In genomic region chr12:85541153-85541552, GRCm38 (mm10) we compare ENCODE assay signal across 8 mouse cellular contexts. TPM values are rescaled to one million over a fixed set of nuclear protein-coding genes. Genes with fewer than 3 reads are reported as not detected.
A peak's percentile ranks its signal among the peaks of the same experiment; 100 is the strongest.
DNase-seq lines count a peak whose midpoint lies in the region; ATAC-seq and TF ChIP-seq lines count a peak whose summit lies in the region.

No protein-coding gene starts in this region.

- TF ChIP-seq CTCF in small intestine, adult 2 months (IDR thresholded peaks at IDR 0.05; ENCODE audit: extremely low read depth, insufficient read length, insufficient replicate concordance, low read depth, low read length): no peak

- H3K9me3 ChIP-seq in kidney, embryonic 15.5 days (replicated peaks): no peaks in the 10 kb centered on the region

- 0 out of 2 replicates have a peak, but pooled peaks cover 2% of the 10 kb centered on the region for H3K27me3 ChIP-seq in kidney, embryonic 15.5 days
- no peaks in the 10 kb centered on the region for H3K27me3 ChIP-seq in small intestine, adult 2 months (ENCODE audit: control insufficient read depth, insufficient read depth, low read length)

- H3K9ac ChIP-seq in kidney, embryonic 15.5 days: no peak overlapping the region

- no peak overlapping the region for H3K4me2 ChIP-seq in kidney, embryonic 15.5 days

- ATAC-seq in kidney, embryonic 15.5 days (replicated peaks; ENCODE audit: low FRiP score): no peak

- no peak overlapping the region for H3K27ac ChIP-seq in kidney, embryonic 15.5 days
- peak overlapping the region; percentile 37; the same call in 1 of the 2 replicates for H3K27ac ChIP-seq in small intestine, adult 2 months (ENCODE audit: insufficient read depth, low read depth, low read length)

- 72% methylated on average over 3 of the region's 3 CpGs for WGBS in kidney, embryonic 15.5 days
- WGBS in small intestine, adult 2 months: 6% methylated on average over 3 of the region's 3 CpGs

- H3K4me3 ChIP-seq in kidney, embryonic 15.5 days (replicated peaks): no peak overlapping the region
- no peak overlapping the region for H3K4me3 ChIP-seq in small intestine, adult 2 months (ENCODE audit: low read depth, low read length)

- DNase-seq in kidney, adult 11 months: peak; percentile 28
- peak; percentile 81 for DNase-seq in Muller cell, postnatal 12 days (ENCODE audit: inconsistent ontology term)
- DNase-seq in heart, adult 8-10 months (ENCODE audit: low spot score): peak; percentile 60
- peak; percentile 62 for DNase-seq in layer of hippocampus, adult 9-11 months
- no peak for DNase-seq in cerebellum, postnatal 36 days
- no peak for DNase-seq in right cerebral cortex, postnatal 36 days (ENCODE audit: low spot score in 2 of 2)

- 0 out of 2 replicates have a peak, but pooled peaks cover 4% of the 10 kb centered on the region for H3K4me1 ChIP-seq in kidney, embryonic 15.5 days
- peaks cover 3% of the 10 kb centered on the region for H3K4me1 ChIP-seq in small intestine, adult 2 months (ENCODE audit: control insufficient read depth, insufficient read depth, insufficient read length, low read length)

- no peaks in the 10 kb centered on the region for H3K36me3 ChIP-seq in kidney, embryonic 15.5 days
- H3K36me3 ChIP-seq in small intestine, adult 2 months (ENCODE audit: control insufficient read depth, insufficient read depth, low read length): no peaks in the 10 kb centered on the region

- no peak for TF ChIP-seq POLR2A in small intestine, adult 2 months (IDR thresholded peaks at IDR 0.05; ENCODE audit: low read depth, low read length)

RNA-seq across cellular contexts. Expression of gene Jdp2, which starts 57.7 kb away (rescaled TPM):
- 0.41 and 0.61 TPM in 2 replicates for polyA plus RNA-seq in kidney, embryonic 15.5 days (2015; fragmentation: Nextera tagmentation; extraction: Ambion mirVana)
- total RNA-seq in heart, adult 8-10 months (2022): 1 to 10 TPM; 6.5 to 9.2 (median 7.9) TPM
- polyA plus RNA-seq in small intestine, adult 2 months (2012; rRNA removed): 2.8 and 8.2 TPM in 2 replicates

Comparison
In these comparisons a context has a peak if more than half of its experiments do, and no peak if none do; other contexts are left out.
1. DNase-seq: peak in kidney, adult 11 months (single experiment), Muller cell, postnatal 12 days (single experiment), heart, adult 8-10 months (single experiment) and layer of hippocampus, adult 9-11 months (single experiment); none in cerebellum, postnatal 36 days (0 of 2) and right cerebral cortex, postnatal 36 days (0 of 2).